Comparison of ENCODE assay signal across 8 mouse cellular contexts in the genomic region with DNA sequence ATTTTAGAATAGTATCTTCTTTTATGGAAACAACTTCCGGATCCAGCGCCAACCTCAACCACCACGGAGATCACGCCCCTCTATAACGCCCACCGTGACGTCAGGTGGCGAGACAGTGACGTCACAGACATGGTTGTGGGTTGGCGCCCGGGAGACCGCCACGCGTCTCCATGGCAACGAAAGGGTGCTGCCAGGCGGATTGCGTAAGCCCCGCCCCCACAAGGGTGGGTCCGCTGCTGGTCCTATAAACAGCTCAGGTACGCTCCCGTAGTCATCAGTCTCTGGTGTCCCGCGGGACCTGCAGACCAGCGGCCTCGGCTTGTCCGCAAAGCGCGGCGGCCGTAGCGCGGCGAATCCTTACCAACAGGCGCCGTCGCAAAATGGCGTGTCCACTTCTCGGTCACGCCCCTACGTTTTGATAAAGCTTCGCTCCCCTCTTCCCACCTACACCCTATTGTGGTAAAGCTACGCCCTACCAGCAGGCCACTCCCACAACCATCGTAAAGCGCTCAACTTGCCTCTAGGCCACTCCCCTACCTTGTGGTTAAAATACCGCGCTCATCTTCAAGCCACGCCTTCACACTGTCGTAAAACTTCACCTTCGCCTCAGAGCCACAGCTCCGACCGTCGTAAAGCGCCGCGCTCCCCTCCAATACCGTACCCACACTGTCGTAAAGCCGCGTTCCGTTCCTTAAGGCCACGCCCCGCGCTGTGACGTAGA. TPM values are rescaled to one million over a fixed set of nuclear protein-coding genes. Genes with fewer than 3 reads are reported as not detected.
DNase-seq lines count a peak whose midpoint lies in the region; ATAC-seq and TF ChIP-seq lines count a peak whose summit lies in the region.

No protein-coding gene starts in this region.

- 0 out of 2 replicates have a peak overlapping the region, but pooled peaks have one; percentile 30 for H3K9ac ChIP-seq in lung, postnatal 0 days (replicated peaks; ENCODE audit: low read depth)

- peak; percentile 86 for ATAC-seq in frontal cortex, adult (ENCODE audit: low TSS enrichment)
- peak; percentile 96 for ATAC-seq in lung, postnatal 0 days

- peak; percentile 57; the same call in 1 of the 2 replicates for TF ChIP-seq EP300 in lung, postnatal 0 days (IDR thresholded peaks at IDR 0.05)

- peak overlapping the region; percentile 77 for H3K4me3 ChIP-seq in hindbrain, embryonic 10.5 days
- peak overlapping the region; percentile 69 for H3K4me3 ChIP-seq in lung, postnatal 0 days (ENCODE audit: low read depth, low read length)

- DNase-seq in MN1 (ENCODE audit: low spot score) = peak; percentile 99
- DNase-seq in cerebellum, adult 9-10 months = peak; percentile 100
- peak; percentile 99 for DNase-seq in hindbrain, embryonic 10.5 days (ENCODE audit: low spot score)
- DNase-seq in layer of hippocampus, adult 9-11 months = peak; percentile 100
- DNase-seq in lung, postnatal 0 days (ENCODE audit: low spot score) = peak; percentile 100
- DNase-seq in ovary, postnatal 14 days (ENCODE audit: low spot score) = peak; percentile 99
- peak; percentile 99 for DNase-seq in thymus, postnatal 14 days

- peak overlapping the region; percentile 91 for H3K4me2 ChIP-seq in lung, postnatal 0 days (replicated peaks; ENCODE audit: low read depth, low read length)

- TF ChIP-seq CTCF in lung, postnatal 0 days (IDR thresholded peaks at IDR 0.05) = no peak

- no peaks in the 10 kb centered on the region for H3K9me3 ChIP-seq in hindbrain, embryonic 10.5 days
- H3K9me3 ChIP-seq in lung, postnatal 0 days (ENCODE audit: low read length) = no peaks in the 10 kb centered on the region

- peaks cover 55% of the 10 kb centered on the region for H3K4me1 ChIP-seq in hindbrain, embryonic 10.5 days (replicated peaks)
- peaks cover 9% of the 10 kb centered on the region; the same call in 1 of the 2 replicates for H3K4me1 ChIP-seq in lung, postnatal 0 days (ENCODE audit: insufficient read depth, low read depth, low read length)

- peaks cover 17% of the 10 kb centered on the region for H3K36me3 ChIP-seq in hindbrain, embryonic 10.5 days
- no peaks in the 10 kb centered on the region for H3K36me3 ChIP-seq in lung, postnatal 0 days (ENCODE audit: insufficient read depth, low read length)

- under 1% methylated on average over 64 of the region's 64 CpGs for WGBS in hindbrain, embryonic 10.5 days
- under 1% methylated on average over 64 of the region's 64 CpGs for WGBS in lung, postnatal 0 days

- H3K27me3 ChIP-seq in hindbrain, embryonic 10.5 days (ENCODE audit: insufficient read depth, poor library complexity, severe bottlenecking) = no peaks in the 10 kb centered on the region
- H3K27me3 ChIP-seq in lung, postnatal 0 days (replicated peaks; ENCODE audit: insufficient read depth, low read length) = no peaks in the 10 kb centered on the region

- peak overlapping the region; percentile 96 for H3K27ac ChIP-seq in hindbrain, embryonic 10.5 days
- peak overlapping the region; percentile 93 for H3K27ac ChIP-seq in lung, postnatal 0 days (ENCODE audit: low read length)

RNA-seq across cellular contexts. Expression of a gene that starts 0.5 kb away (rescaled TPM):
- polyA plus RNA-seq in hindbrain, embryonic 10.5 days (2016; fragmentation: Nextera tagmentation; extraction: Ambion mirVana) = 169 and 180 TPM in 2 replicates
- 97.7 and 111 TPM in 2 replicates for polyA plus RNA-seq in lung, postnatal 0 days (2015; fragmentation: Nextera tagmentation; extraction: Ambion mirVana)

RNA-seq across cellular contexts. Expression of a gene that starts 16.3 kb away (rescaled TPM):
- 4.6 and 5.5 TPM in 2 replicates for polyA plus RNA-seq in hindbrain, embryonic 10.5 days (2016; fragmentation: Nextera tagmentation; extraction: Ambion mirVana)
- polyA plus RNA-seq in lung, postnatal 0 days (2015; fragmentation: Nextera tagmentation; extraction: Ambion mirVana) = 0.98 and 1.1 TPM in 2 replicates

RNA-seq across cellular contexts. Expression of a gene that starts 19.4 kb away (rescaled TPM):
- 11.0 and 11.3 TPM in 2 replicates for polyA plus RNA-seq in hindbrain, embryonic 10.5 days (2016; fragmentation: Nextera tagmentation; extraction: Ambion mirVana)
- 3.5 and 4.8 TPM in 2 replicates for polyA plus RNA-seq in lung, postnatal 0 days (2015; fragmentation: Nextera tagmentation; extraction: Ambion mirVana)

RNA-seq across cellular contexts. Expression of a gene that starts 19.4 kb away (rescaled TPM):
- polyA plus RNA-seq in hindbrain, embryonic 10.5 days (2016; fragmentation: Nextera tagmentation; extraction: Ambion mirVana) = 89.9 and 92.0 TPM in 2 replicates
- 56.9 and 59.3 TPM in 2 replicates for polyA plus RNA-seq in lung, postnatal 0 days (2015; fragmentation: Nextera tagmentation; extraction: Ambion mirVana)

RNA-seq across cellular contexts. Expression of a gene that starts 32.0 kb away (rescaled TPM):
- polyA plus RNA-seq in hindbrain, embryonic 10.5 days (2016; fragmentation: Nextera tagmentation; extraction: Ambion mirVana) = 89.1 and 109 TPM in 2 replicates
- 105 and 106 TPM in 2 replicates for polyA plus RNA-seq in lung, postnatal 0 days (2015; fragmentation: Nextera tagmentation; extraction: Ambion mirVana)

Comparison
In these comparisons a context has a peak if more than half of its experiments do, and no peak if none do; other contexts are left out.
1. Peak in every context shown above with its lines: DNase-seq, ATAC-seq, H3K4me3 ChIP-seq and H3K27ac ChIP-seq.